Mouse (Mus musculus) heart, adult 2 months (tissue): ENCODE measurements around the gene Mtmr14. TPM values are rescaled to one million over a fixed set of nuclear protein-coding genes. Genes with fewer than 3 reads are reported as not detected.

ENCODE experiments used
- DNase-seq, 2 experiments: peaks; one replicate each; pipeline ENCODE4 v3.0.0; 2021
- H3K27ac ChIP-seq: fragments of 200-600 bp; 2 replicates; pipeline ENCODE4 v1.8.1; 2022
- H3K27me3 ChIP-seq: fragments of 200-500 bp; 2 replicates; pipeline ENCODE4 v1.6.1; 2012; ENCODE audit warnings: mild to moderate bottlenecking, low read length, inconsistent platforms, mixed read lengths; ENCODE audit not compliant: control insufficient read depth, insufficient read depth
- H3K36me3 ChIP-seq: fragments of 200-500 bp; 2 replicates; pipeline ENCODE4 v1.6.1; 2012; ENCODE audit warnings: low read length, inconsistent platforms; ENCODE audit not compliant: control insufficient read depth, insufficient read depth
- H3K4me1 ChIP-seq: fragments of 200-500 bp; 2 replicates; pipeline ENCODE4 v1.6.1; 2011; ENCODE audit warnings: low read length; ENCODE audit not compliant: control insufficient read depth, insufficient read depth
- H3K4me3 ChIP-seq: fragments of 200-600 bp; 2 replicates; pipeline ENCODE4 v1.8.1; 2022
- H3K79me2 ChIP-seq: fragments of 200-500 bp; replicated peaks from 2 replicates; pipeline ENCODE4 v1.6.1; 2012; ENCODE audit warnings: mild to moderate bottlenecking, inconsistent platforms, low read length, moderate library complexity, mixed read lengths; ENCODE audit not compliant: control insufficient read depth, insufficient read depth
- H3K9ac ChIP-seq: fragments of 200-500 bp; 2 replicates; pipeline ENCODE4 v1.6.1; 2012; ENCODE audit warnings: low read depth, mild to moderate bottlenecking, control low read depth, inconsistent platforms, low read length, mixed read lengths
- CTCF ChIP-seq: fragments of 200-600 bp; IDR thresholded peaks from 2 replicates; pipeline ENCODE4 v1.8.1; 2022; ENCODE audit warnings: antibody characterized with exemption, mild to moderate bottlenecking, moderate library complexity
- EP300 ChIP-seq: fragments of 200-500 bp; IDR thresholded peaks from 2 replicates; pipeline ENCODE4 v1.6.1; 2011; ENCODE audit warnings: low read depth, low read length, control low read depth; ENCODE audit not compliant: insufficient read depth
- POLR2A ChIP-seq: fragments of 200-500 bp; IDR thresholded peaks from 2 replicates; pipeline ENCODE4 v1.6.1; 2011; ENCODE audit warnings: mild to moderate bottlenecking, low read depth, low read length, control low read depth; ENCODE audit not compliant: insufficient read depth
- WGBS: fragments of 180-500 bp; shearing (Covaris S2); methylation state at CpG from one replicate; pipeline ENCODE4 v1.1.7; 2018; 5-methylcytosine and 5-hydroxymethylcytosine counted together
- intact Hi-C: fragments of 180-260 bp; cut with DNase I; formaldehyde crosslinking; loops from one replicate; pipeline ENCODE4 v1.15.1; 2025
- long read RNA-seq: library from polyadenylated mRNA; stranded (forward); transcript quantifications from one replicate; pipeline ENCODE4 v2.0.0, GENCODE M21; 2021
- polyA plus RNA-seq: library from polyadenylated mRNA; depleted of rRNA; stranded (reverse); fragments of >200 nt; gene quantifications from 2 replicates; pipeline ENCODE4 v1.2.3, GENCODE M21; 2012; rRNA removed
- total RNA-seq, 2 experiments: library from RNA; stranded (reverse); gene quantifications; 2 replicates each; pipeline ENCODE4 v1.2.3; 2021

The Mtmr14 gene
- 10 to 100 TPM; 13.3 to 15.7 TPM for total RNA-seq
- polyA plus RNA-seq = 17.4 and 23.7 TPM in 2 replicates
- long read RNA-seq, transcript Mtmr14-201 (19 exons, 2,676 nt) = major isoform, 11 of 19 reads
- long read RNA-seq, partial matches to known transcripts = 1 of 19 reads
- long read RNA-seq, other reads (novel, unspliced or antisense) = 7 of 19 reads

DNA sequence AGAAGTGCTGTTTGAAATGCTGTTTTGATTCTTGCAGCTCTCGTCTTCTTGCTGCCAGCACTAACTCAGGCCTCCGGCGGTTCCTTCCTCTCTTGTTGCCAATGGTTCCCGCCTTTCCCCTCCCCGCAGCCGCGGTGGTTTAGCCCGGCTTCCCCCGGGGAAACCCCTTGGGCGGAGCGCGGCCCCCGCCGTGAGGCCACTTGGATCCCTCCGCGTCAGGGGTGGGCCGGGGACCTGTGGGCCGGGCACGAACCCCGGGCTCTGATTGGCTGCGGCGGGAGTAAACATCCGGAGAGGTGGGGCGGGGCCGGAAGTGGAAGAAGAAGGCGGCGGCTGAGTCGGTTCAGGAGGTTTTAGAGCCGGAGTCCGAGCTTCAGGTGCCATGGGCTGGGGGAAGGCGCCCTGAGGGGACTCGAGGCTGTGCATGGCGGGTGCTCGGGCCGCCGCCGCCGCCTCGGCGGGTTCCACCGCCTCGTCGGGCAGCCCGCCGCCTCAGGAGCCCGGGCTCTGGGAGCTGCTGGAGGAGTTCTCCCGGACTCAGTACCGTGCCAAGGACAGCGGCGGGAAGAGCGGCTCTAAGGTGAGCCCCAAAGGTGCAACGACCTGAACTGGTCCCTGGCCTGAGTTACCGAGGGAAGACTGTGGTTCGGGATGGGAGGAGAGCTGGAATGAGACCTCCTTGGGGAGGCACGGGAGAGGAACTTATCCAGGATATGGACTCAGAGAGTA lies at the start of gene Mtmr14:
TSS of gene Mtmr14 (plus strand) at position 302 of the 729 bp plus-strand sequence.
- intact Hi-C loops = loop anchor here (1.0 to 5.0 kb wide), 3 partner anchors 68 to 385 kb away; partner anchors contain the start of genes Thumpd3 and Vhl
- under 1% methylated on average over 55 of the region's 55 CpGs for WGBS
- Histone ChIP-seq H3K79me2 (peaks cover 5% of the 10 kb centered on the region; the same call in 1 of the 2 replicates), H3K27ac (peak within 1 kb of the TSS; percentile 90), H3K36me3 (peaks cover 2% of the 10 kb centered on the region), H3K4me3 (peak within 1 kb of the TSS; percentile 90), H3K4me1 (peaks cover 9% of the 10 kb centered on the region), H3K9ac (peak within 1 kb of the TSS; percentile 67), H3K27me3 (no peaks in the 10 kb centered on the region)
- peak; percentile 100 for DNase-seq
- no peak for TF ChIP-seq CTCF
- peak; percentile 71 for TF ChIP-seq POLR2A
- TF ChIP-seq EP300 = peak; percentile 51; the same call in 1 of the 2 replicates

DNA sequence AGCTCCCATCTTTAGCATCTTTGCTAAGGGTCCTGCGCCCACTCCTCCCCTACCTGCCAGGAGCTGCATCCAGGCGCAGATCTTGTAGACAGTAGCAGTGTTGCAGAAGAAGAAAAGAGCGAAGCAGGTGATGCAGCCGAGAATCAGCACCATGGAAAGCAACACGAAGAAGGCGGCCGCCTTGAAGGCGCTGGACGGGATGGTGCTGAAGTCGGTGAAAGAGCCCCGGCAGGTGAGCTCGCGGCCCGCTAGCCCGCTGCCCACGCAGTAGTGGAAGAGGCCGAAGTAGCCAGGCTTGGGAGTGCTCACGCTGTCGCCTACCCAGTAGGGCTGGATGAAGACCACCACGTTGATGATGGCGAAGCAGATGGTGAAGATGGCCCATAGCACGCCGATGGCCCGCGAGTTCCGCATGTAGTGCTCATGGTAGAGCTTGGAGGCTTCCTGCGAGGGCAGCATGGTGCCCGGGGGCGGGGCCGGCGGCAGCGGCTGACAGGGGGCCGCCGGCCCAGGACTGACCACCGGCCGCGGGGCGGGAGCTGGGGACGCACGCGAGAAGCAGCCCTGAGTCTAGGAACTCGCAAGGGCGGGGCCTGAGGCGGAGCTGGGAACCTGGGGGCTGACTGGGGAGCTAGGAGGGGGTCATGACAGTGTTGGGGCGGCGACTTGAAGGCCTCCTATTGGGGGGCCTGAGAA lies 43.7 kb upstream of the Mtmr14 start:
- TF ChIP-seq POLR2A = no peak
- no peak for TF ChIP-seq CTCF
- no peak for TF ChIP-seq EP300
- 5% methylated on average over 45 of the region's 46 CpGs for WGBS
- no peaks in the 10 kb centered on the region for H3K79me2 ChIP-seq
- intact Hi-C loops = no loop called here
- DNase-seq = no peak
- H3K4me3 ChIP-seq = no peak overlapping the region
- H3K27ac ChIP-seq = no peak overlapping the region
- no peaks in the 10 kb centered on the region for H3K36me3 ChIP-seq
- peaks cover 6% of the 10 kb centered on the region for H3K27me3 ChIP-seq
- no peaks in the 10 kb centered on the region for H3K4me1 ChIP-seq
- H3K9ac ChIP-seq = no peak overlapping the region

DNA sequence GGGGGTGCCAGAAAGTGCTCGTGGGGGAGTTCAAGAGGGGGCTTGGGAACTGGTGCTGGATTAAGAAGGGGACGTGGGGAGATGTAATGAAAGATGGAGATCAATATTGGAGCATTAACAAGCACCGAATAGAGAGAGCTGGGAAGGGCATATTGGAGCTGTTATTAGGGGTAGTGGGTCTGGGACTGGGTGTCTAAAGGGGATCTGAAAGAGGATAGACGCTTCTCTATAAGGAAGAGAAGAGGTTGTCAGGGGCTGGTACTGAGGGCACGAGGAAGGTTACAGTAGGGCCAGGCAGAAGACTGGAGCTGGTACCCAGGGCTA lies 43.2 kb upstream of the Mtmr14 start:
- Histone ChIP-seq H3K4me3 (no peak overlapping the region), H3K79me2 (no peaks in the 10 kb centered on the region), H3K27me3 (peaks cover 4% of the 10 kb centered on the region), H3K4me1 (no peaks in the 10 kb centered on the region), H3K9ac (no peak overlapping the region), H3K27ac (no peak overlapping the region), H3K36me3 (no peaks in the 10 kb centered on the region)
- intact Hi-C loops = no loop called here
- WGBS = 7% methylated on average over 5 of the region's 5 CpGs
- DNase-seq = no peak
- TF ChIP-seq EP300 (no peak), CTCF (no peak), POLR2A (no peak)

DNA sequence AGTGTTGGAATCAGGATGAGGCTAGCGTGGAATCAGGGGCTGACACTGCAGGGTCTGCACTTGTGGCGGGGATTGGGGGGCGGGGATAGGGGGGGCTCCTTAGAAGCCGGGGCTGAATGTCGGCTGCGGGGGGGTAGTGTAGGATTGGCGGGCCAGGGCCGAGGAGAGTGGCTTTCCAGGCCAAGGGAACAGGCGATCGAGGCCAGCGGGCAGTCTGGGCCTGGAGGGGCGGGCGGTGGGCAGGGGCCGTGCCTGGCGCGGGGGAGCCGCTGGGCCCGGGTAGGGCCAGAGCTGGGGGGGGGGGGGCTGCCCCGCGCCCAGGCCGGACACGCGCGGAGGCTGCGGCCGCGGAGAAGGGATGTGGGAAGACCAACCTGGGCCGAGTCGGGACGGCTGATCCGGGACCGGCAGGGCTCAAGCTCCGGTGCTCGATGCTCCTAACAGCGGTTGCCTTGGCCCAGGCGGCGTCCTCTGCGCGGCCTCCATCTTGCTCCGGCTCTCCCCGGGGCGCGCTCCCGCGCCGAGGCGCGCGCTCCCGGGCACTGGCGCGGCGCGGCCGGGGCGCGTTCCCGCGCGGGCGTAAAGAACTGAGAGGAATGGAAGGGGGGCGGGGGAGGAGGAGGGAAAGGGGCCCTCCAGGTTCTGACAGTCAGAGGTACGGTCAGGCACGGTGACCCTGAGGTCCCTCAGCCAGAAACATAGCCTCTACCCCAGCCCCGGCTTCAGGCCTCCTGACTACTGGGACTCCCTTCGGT lies 42.6 kb upstream of the Mtmr14 start, which contains the start of gene Lhfpl4:
TSS of gene Lhfpl4 (minus strand) at position 544 of the 755 bp plus-strand sequence.
- DNase-seq = no peak
- Histone ChIP-seq H3K27me3 (peaks cover 4% of the 10 kb centered on the region), H3K36me3 (no peaks in the 10 kb centered on the region), H3K79me2 (no peaks in the 10 kb centered on the region), H3K9ac (no peak within 1 kb of the TSS), H3K4me3 (peak within 1 kb of the TSS; percentile 38), H3K27ac (no peak within 1 kb of the TSS), H3K4me1 (no peaks in the 10 kb centered on the region)
- WGBS = 1% methylated on average over 57 of the region's 66 CpGs
- TF ChIP-seq EP300 (no peak), POLR2A (no peak), CTCF (no peak)
- intact Hi-C loops = no loop called here

DNA sequence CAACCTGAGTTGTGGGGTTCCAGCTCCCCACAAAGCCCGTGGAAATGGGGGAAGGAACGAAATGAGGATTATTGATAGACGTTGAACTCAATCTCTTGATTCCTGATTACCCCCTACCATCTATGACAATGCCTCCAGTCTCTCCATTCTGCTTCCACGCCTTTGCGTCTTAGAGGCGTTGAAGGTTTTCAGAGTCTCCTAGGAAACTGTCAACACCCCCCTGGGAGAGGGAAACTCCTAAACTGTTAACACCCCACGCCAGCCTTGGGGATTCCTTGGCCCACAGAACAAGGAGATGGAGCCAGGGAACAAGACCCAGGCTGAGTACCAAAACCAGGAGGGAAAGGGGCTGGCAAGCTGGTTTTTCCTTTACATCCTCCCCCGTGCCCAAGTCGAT lies 42.0 kb upstream of the Mtmr14 start:
- Histone ChIP-seq H3K36me3 (no peaks in the 10 kb centered on the region), H3K27ac (no peak overlapping the region), H3K27me3 (peaks cover 4% of the 10 kb centered on the region), H3K4me3 (no peak overlapping the region), H3K79me2 (no peaks in the 10 kb centered on the region), H3K9ac (no peak overlapping the region), H3K4me1 (no peaks in the 10 kb centered on the region)
- TF ChIP-seq POLR2A = no peak
- no peak for TF ChIP-seq CTCF
- TF ChIP-seq EP300 = no peak
- 11% methylated on average over 9 of the region's 9 CpGs for WGBS
- DNase-seq = no peak
- intact Hi-C loops = no loop called here
